9 mouse cellular contexts compared by ENCODE assay signal in genomic region chr9:14365481-14366125, GRCm38 (mm10). TPM values are rescaled to one million over a fixed set of nuclear protein-coding genes. Genes with fewer than 3 reads are reported as not detected.
A peak's percentile ranks its signal among the peaks of the same experiment; 100 is the strongest.
DNase-seq lines count a peak whose midpoint lies in the region; ATAC-seq and TF ChIP-seq lines count a peak whose summit lies in the region.
"Had no signal": no experiment of that assay in that cellular context is flagged by ENCODE, and none has a peak within 500 bp of the region (broad histone marks: within the 10 kb centered on the region; RNA-seq: fewer than 3 reads in every experiment).

No protein-coding gene starts in this region.

- 68% methylated on average over 4 of the region's 4 CpGs for WGBS in hindbrain, embryonic 10.5 days
- 74% methylated on average over 4 of the region's 4 CpGs for WGBS in hindbrain, embryonic 16.5 days

- no peak for DNase-seq in hindbrain, embryonic 10.5 days (ENCODE audit: low spot score)
- peak; percentile 46 for DNase-seq in adipocyte (ENCODE audit: low spot score)
- peak; percentile 58 for DNase-seq in induced T-regulatory cell, adult 2 months (ENCODE audit: low read depth)
- DNase-seq in right cerebral cortex, adult 2 months (ENCODE audit: low spot score in 2 of 2), result no peak
- DNase-seq in layer of hippocampus, adult 18-20 months (ENCODE audit: low spot score in 2 of 2), result no peak
- no peak for DNase-seq in cerebellum, adult 18-20 months

- ATAC-seq in hindbrain, embryonic 16.5 days, result no peak
- ATAC-seq: Patski had no signal

- no peaks in the 10 kb centered on the region for H3K79me2 ChIP-seq in myocyte (ENCODE audit: control insufficient read depth, insufficient read depth)

- no peak overlapping the region for H3K4me2 ChIP-seq in hindbrain, embryonic 16.5 days (ENCODE audit: low read length)
- H3K4me2 ChIP-seq in myocyte (ENCODE audit: low read depth), result peak overlapping the region; percentile 51

- H3ac ChIP-seq in myocyte (ENCODE audit: control insufficient read depth, insufficient read length), result no peak overlapping the region

- H3K36me3 ChIP-seq in hindbrain, embryonic 10.5 days, result 0 out of 2 replicates have a peak, but pooled peaks cover 3% of the 10 kb centered on the region
- H3K36me3 ChIP-seq in hindbrain, embryonic 16.5 days (ENCODE audit: control insufficient read depth, insufficient read depth, low read length), result no peaks in the 10 kb centered on the region
- no peaks in the 10 kb centered on the region for H3K36me3 ChIP-seq in myocyte (ENCODE audit: control insufficient read depth, insufficient read depth)

- no peaks in the 10 kb centered on the region for H3K27me3 ChIP-seq in hindbrain, embryonic 10.5 days (ENCODE audit: insufficient read depth, poor library complexity, severe bottlenecking)
- no peaks in the 10 kb centered on the region for H3K27me3 ChIP-seq in hindbrain, embryonic 16.5 days (replicated peaks; ENCODE audit: control insufficient read depth, insufficient read depth, low read length)
- no peaks in the 10 kb centered on the region for H3K27me3 ChIP-seq in myocyte (ENCODE audit: control insufficient read depth, insufficient read depth, insufficient read length)
- H3K27me3 ChIP-seq: Patski had no signal

- H3K4me3 ChIP-seq in hindbrain, embryonic 10.5 days, result no peak overlapping the region
- no peak overlapping the region for H3K4me3 ChIP-seq in hindbrain, embryonic 16.5 days (ENCODE audit: low read length)
- no peak overlapping the region for H3K4me3 ChIP-seq in myocyte

- 0 out of 2 replicates have a peak overlapping the region, but pooled peaks have one; percentile 40 for H3K27ac ChIP-seq in hindbrain, embryonic 10.5 days
- H3K27ac ChIP-seq in hindbrain, embryonic 16.5 days (ENCODE audit: low read depth, low read length), result no peak overlapping the region

- peaks cover 4% of the 10 kb centered on the region; the same call in 1 of the 2 replicates for H3K9me3 ChIP-seq in hindbrain, embryonic 10.5 days
- no peaks in the 10 kb centered on the region for H3K9me3 ChIP-seq in hindbrain, embryonic 16.5 days (ENCODE audit: control insufficient read depth, low read length)

- no peak for TF ChIP-seq POLR2A in myocyte (IDR thresholded peaks at IDR 0.05; ENCODE audit: insufficient read length, low read depth)

- no peak overlapping the region for H3K9ac ChIP-seq in hindbrain, embryonic 16.5 days (ENCODE audit: low read depth, low read length)

- no peaks in the 10 kb centered on the region for H3K4me1 ChIP-seq in hindbrain, embryonic 10.5 days (replicated peaks)
- H3K4me1 ChIP-seq in hindbrain, embryonic 16.5 days (ENCODE audit: control insufficient read depth, insufficient read depth, low read depth, low read length), result no peaks in the 10 kb centered on the region

TF ChIP-seq in myocyte, 11 proteins besides CTCF, POLR2A, EP300 and RAD21:
- no peak for TF ChIP-seq MAX (IDR thresholded peaks at IDR 0.05; ENCODE audit: low read depth)
- TF ChIP-seq E2F4 (IDR thresholded peaks at IDR 0.05; ENCODE audit: insufficient read depth), result no peak
- no peak for TF ChIP-seq MYOG (IDR thresholded peaks at IDR 0.05; ENCODE audit: control insufficient read depth in 1 of 3, insufficient read depth in 1 of 3, insufficient read length in 2 of 3, low read depth in 2 of 3)

RNA-seq across cellular contexts. Expression of gene Endod1, which starts 15.7 kb away (rescaled TPM):
- 7.1 and 7.4 TPM in 2 replicates for polyA plus RNA-seq in hindbrain, embryonic 10.5 days (2016; fragmentation: Nextera tagmentation; extraction: Ambion mirVana)
- 42.9 and 44.9 TPM in 2 replicates for polyA plus RNA-seq in hindbrain, embryonic 16.5 days (2015; fragmentation: Nextera tagmentation; extraction: Ambion mirVana)
- 7.0 TPM for polyA plus RNA-seq in myocyte (2012; fragmentation: generic; extraction: Trizol)
- 10 to 100 TPM; 77.6 to 81.3 TPM for total RNA-seq in layer of hippocampus, adult 18-20 months (2021)

Comparison
In these comparisons a context has a peak if more than half of its experiments do, and no peak if none do; other contexts are left out.
1. DNase-seq: peak in adipocyte (single experiment) and induced T-regulatory cell, adult 2 months (single experiment); none in hindbrain, embryonic 10.5 days (single experiment), right cerebral cortex, adult 2 months (0 of 2), layer of hippocampus, adult 18-20 months (0 of 2) and cerebellum, adult 18-20 months (0 of 2).